Mouse (Mus musculus) heart, postnatal 0 days (tissue): Measurements from ENCODE around the gene Aoc2.

Experiments used
- CTCF ChIP-seq: IDR thresholded peaks from 2 replicates; pipeline ENCODE4 v1.5.1; 2016; ENCODE audit warnings: antibody characterized with exemption, control low read depth, low read depth
- EP300 ChIP-seq: IDR thresholded peaks from 2 replicates; pipeline ENCODE4 v1.6.1; 2016; ENCODE audit warnings: antibody characterized with exemption, low read depth

DNA sequence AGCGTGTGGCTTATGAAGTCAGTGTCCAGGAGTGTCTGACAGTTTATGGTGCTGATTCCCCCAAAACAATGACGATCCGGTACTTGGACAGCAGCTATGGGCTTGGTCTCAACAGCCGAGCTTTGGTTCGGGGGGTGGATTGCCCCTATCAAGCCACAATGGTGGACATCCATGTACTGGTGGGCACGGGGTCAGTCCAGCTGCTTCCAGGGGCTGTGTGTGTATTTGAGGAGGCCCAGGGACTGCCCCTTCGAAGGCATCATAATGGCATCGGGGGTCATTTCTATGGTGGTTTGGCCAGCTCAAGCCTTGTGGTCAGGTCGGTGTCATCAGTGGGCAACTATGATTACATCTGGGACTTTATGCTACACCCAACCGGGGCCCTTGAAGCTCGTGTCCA lies 1.3 kb downstream of the Aoc2 start:
- TF ChIP-seq CTCF, result no peak
- no peak for TF ChIP-seq EP300
